20 mouse cellular contexts compared by ENCODE assay signal in genomic region chr3:51210485-51210884, GRCm38 (mm10). TPM values are rescaled to one million over a fixed set of nuclear protein-coding genes. Genes with fewer than 3 reads are reported as not detected.
DNase-seq lines count a peak whose midpoint lies in the region; ATAC-seq and TF ChIP-seq lines count a peak whose summit lies in the region.
"Had no signal": no experiment of that assay in that cellular context is flagged by ENCODE, and none has a peak within 500 bp of the region (broad histone marks: within the 10 kb centered on the region; RNA-seq: fewer than 3 reads in every experiment).

No protein-coding gene starts in this region.

- 87% methylated on average over 3 of the region's 3 CpGs for WGBS in liver, postnatal 0 days (ENCODE audit: insufficient replicate concordance)
- WGBS in liver, embryonic 12.5 days (ENCODE audit: insufficient replicate concordance): 96% methylated on average over 3 of the region's 3 CpGs
- 86% methylated on average over 3 of the region's 3 CpGs for WGBS in bone marrow, adult 2 months
- WGBS in lung, postnatal 0 days: 98% methylated on average over 3 of the region's 3 CpGs

- TF ChIP-seq POLR2A in bone marrow, adult 2 months (IDR thresholded peaks at IDR 0.05; ENCODE audit: borderline replicate concordance, control insufficient read depth, low read depth, low read length): no peak

- H3K9ac ChIP-seq in liver, postnatal 0 days (replicated peaks): no peak overlapping the region
- H3K9ac ChIP-seq in liver, embryonic 12.5 days: no peak overlapping the region
- H3K9ac ChIP-seq in lung, postnatal 0 days (replicated peaks; ENCODE audit: low read depth): no peak overlapping the region
- H3K9ac ChIP-seq: forebrain, embryonic 13.5 days; forebrain, postnatal 0 days; heart, embryonic 12.5 days had no signal

- peak overlapping the region; percentile 33 for H3K4me2 ChIP-seq in liver, postnatal 0 days (ENCODE audit: low read depth, low read length)
- no peak overlapping the region for H3K4me2 ChIP-seq in liver, embryonic 12.5 days
- H3K4me2 ChIP-seq in lung, postnatal 0 days (replicated peaks; ENCODE audit: low read depth, low read length): no peak overlapping the region
- H3K4me2 ChIP-seq: forebrain, embryonic 13.5 days; heart, embryonic 12.5 days had no signal

- H3K4me1 ChIP-seq in liver, postnatal 0 days (ENCODE audit: insufficient read depth): no peaks in the 10 kb centered on the region
- no peaks in the 10 kb centered on the region for H3K4me1 ChIP-seq in liver, embryonic 12.5 days
- H3K4me1 ChIP-seq in bone marrow, adult 2 months (ENCODE audit: control insufficient read depth, insufficient read depth, low read length): peaks cover 2% of the 10 kb centered on the region; the same call in 1 of the 2 replicates
- no peaks in the 10 kb centered on the region for H3K4me1 ChIP-seq in lung, postnatal 0 days (ENCODE audit: insufficient read depth, low read depth, low read length)
- H3K4me1 ChIP-seq: forebrain, embryonic 13.5 days; hindbrain, embryonic 10.5 days had no signal

- H3K4me3 ChIP-seq in liver, postnatal 0 days (ENCODE audit: low read depth, low read length): no peak overlapping the region
- no peak overlapping the region for H3K4me3 ChIP-seq in liver, embryonic 12.5 days
- H3K4me3 ChIP-seq in bone marrow, adult 2 months (replicated peaks; ENCODE audit: control insufficient read depth, low read depth, low read length): peak overlapping the region; percentile 51
- no peak overlapping the region for H3K4me3 ChIP-seq in lung, postnatal 0 days (ENCODE audit: low read depth, low read length)
- H3K4me3 ChIP-seq: embryonic facial prominence, embryonic 10.5 days; forebrain, embryonic 13.5 days; heart, adult 2 months; heart, embryonic 12.5 days; hindbrain, embryonic 10.5 days had no signal

- TF ChIP-seq EP300 in liver, postnatal 0 days (IDR thresholded peaks at IDR 0.05; ENCODE audit: low read depth): no peak
- no peak for TF ChIP-seq EP300 in lung, postnatal 0 days (IDR thresholded peaks at IDR 0.05)

- H3K27ac ChIP-seq in liver, postnatal 0 days (ENCODE audit: low read depth): peak overlapping the region; percentile 66
- no peak overlapping the region for H3K27ac ChIP-seq in liver, embryonic 12.5 days
- peak overlapping the region; percentile 99 for H3K27ac ChIP-seq in bone marrow, adult 2 months (ENCODE audit: control insufficient read depth, insufficient read depth, low read depth, low read length, poor library complexity)
- no peak overlapping the region for H3K27ac ChIP-seq in lung, postnatal 0 days (ENCODE audit: low read length)
- H3K27ac ChIP-seq: embryonic facial prominence, embryonic 10.5 days; forebrain, embryonic 13.5 days; heart, adult 2 months; hindbrain, embryonic 10.5 days had no signal

- H3K9me3 ChIP-seq in liver, postnatal 0 days (ENCODE audit: low read length): no peaks in the 10 kb centered on the region
- H3K9me3 ChIP-seq in liver, embryonic 12.5 days (replicated peaks): no peaks in the 10 kb centered on the region
- H3K9me3 ChIP-seq in lung, postnatal 0 days (ENCODE audit: low read length): no peaks in the 10 kb centered on the region
- H3K9me3 ChIP-seq: embryonic facial prominence, embryonic 10.5 days; heart, embryonic 12.5 days had no signal

- no peaks in the 10 kb centered on the region for H3K27me3 ChIP-seq in liver, postnatal 0 days (ENCODE audit: insufficient read depth, low read length)
- H3K27me3 ChIP-seq in liver, embryonic 12.5 days (replicated peaks): 0 out of 2 replicates have a peak, but pooled peaks cover 4% of the 10 kb centered on the region
- H3K27me3 ChIP-seq in lung, postnatal 0 days (replicated peaks; ENCODE audit: insufficient read depth, low read length): no peaks in the 10 kb centered on the region
- H3K27me3 ChIP-seq: CH12.LX; forebrain, embryonic 13.5 days; heart, embryonic 12.5 days; Patski had no signal

- no peak for DNase-seq in liver, postnatal 0 days
- DNase-seq in ES-CJ7 (ENCODE audit: low read depth, low spot score): peak; percentile 55
- no peak for DNase-seq in kidney, postnatal 36 days
- no peak for DNase-seq in lung, postnatal 0 days (ENCODE audit: low spot score)
- no peak for DNase-seq in heart, adult 9 months (ENCODE audit: low spot score in 2 of 2)
- DNase-seq: cerebellum, adult 2 months; cerebellum, postnatal 10 days; forebrain, postnatal 0 days; gastrocnemius, postnatal 14 days; heart, adult 2 months had no signal

- no peaks in the 10 kb centered on the region for H3K36me3 ChIP-seq in liver, postnatal 0 days (replicated peaks; ENCODE audit: insufficient read depth, low read length)
- no peaks in the 10 kb centered on the region for H3K36me3 ChIP-seq in liver, embryonic 12.5 days
- no peaks in the 10 kb centered on the region for H3K36me3 ChIP-seq in lung, postnatal 0 days (ENCODE audit: insufficient read depth, low read length)
- H3K36me3 ChIP-seq: embryonic facial prominence, embryonic 10.5 days; heart, embryonic 12.5 days; hindbrain, embryonic 10.5 days had no signal

- no peak for TF ChIP-seq CTCF in liver, postnatal 0 days (IDR thresholded peaks at IDR 0.05; ENCODE audit: low read depth)
- no peak for TF ChIP-seq CTCF in bone marrow, adult 2 months (IDR thresholded peaks at IDR 0.05; ENCODE audit: control insufficient read depth, insufficient read depth, low read length)
- no peak for TF ChIP-seq CTCF in lung, postnatal 0 days (IDR thresholded peaks at IDR 0.05)

- no peak for ATAC-seq in liver, postnatal 0 days
- no peak for ATAC-seq in liver, embryonic 12.5 days
- no peak for ATAC-seq in lung, postnatal 0 days
- ATAC-seq: forebrain, embryonic 13.5 days; forebrain, postnatal 0 days; hindbrain, embryonic 16.5 days; inflammation-experienced regulatory T-cells, adult 6 months; Patski had no signal

RNA-seq across cellular contexts. Expression of gene Noct, which starts 13.8 kb away (rescaled TPM):
- polyA plus RNA-seq in liver, postnatal 0 days (2015; fragmentation: Nextera tagmentation; extraction: Ambion mirVana): 8.5 and 11.4 TPM in 2 replicates
- polyA plus RNA-seq in liver, embryonic 12.5 days (2016; fragmentation: Nextera tagmentation; extraction: Ambion mirVana): 39.8 and 41.1 TPM in 2 replicates
- 14.4 and 18.3 TPM in 2 replicates for polyA plus RNA-seq in bone marrow, adult 2 months (2011; ENCODE audit: insufficient read depth, insufficient read length, low replicate concordance, missing spikeins)
- 4.1 and 4.2 TPM in 2 replicates for polyA plus RNA-seq in lung, postnatal 0 days (2015; fragmentation: Nextera tagmentation; extraction: Ambion mirVana)

Comparison
In these comparisons a context has a peak if more than half of its experiments do, and no peak if none do; other contexts are left out.
1. H3K27ac ChIP-seq: peak in liver, postnatal 0 days (single experiment) and bone marrow, adult 2 months (single experiment); none in liver, embryonic 12.5 days (single experiment) and lung, postnatal 0 days (single experiment).